Mouse (Mus musculus) liver, adult 2 months (tissue): Measurements from ENCODE around the gene Atxn2l. TPM values are rescaled to one million over a fixed set of nuclear protein-coding genes. Genes with fewer than 3 reads are reported as not detected.

Source experiments
- DNase-seq: peaks from one replicate; pipeline ENCODE4 v3.0.0-alpha.2; 2011; ENCODE audit warnings: low read depth, low spot score; ENCODE audit errors: extremely low read depth
- H3K27ac ChIP-seq: fragments of 200-500 bp; replicated peaks from 2 replicates; pipeline ENCODE4 v1.5.1; 2012; ENCODE audit warnings: low read depth, mild to moderate bottlenecking, control low read depth, inconsistent platforms, low read length; ENCODE audit not compliant: insufficient read depth
- H3K27me3 ChIP-seq: fragments of 200-500 bp; 2 replicates; pipeline ENCODE4 v1.6.1; 2012; ENCODE audit warnings: mild to moderate bottlenecking, moderate library complexity, low read length, inconsistent platforms; ENCODE audit not compliant: control insufficient read depth, insufficient read depth
- H3K36me3 ChIP-seq: fragments of 200-500 bp; 2 replicates; pipeline ENCODE4 v1.6.1; 2012; ENCODE audit warnings: low read length, inconsistent platforms; ENCODE audit not compliant: control insufficient read depth, insufficient read depth
- H3K4me1 ChIP-seq: fragments of 200-500 bp; 2 replicates; pipeline ENCODE4 v1.6.1; 2011; ENCODE audit warnings: low read length; ENCODE audit not compliant: control insufficient read depth, insufficient read depth
- H3K4me3 ChIP-seq: fragments of 200-500 bp; 2 replicates; pipeline ENCODE4 v1.5.1; 2011; ENCODE audit warnings: low read depth, mild to moderate bottlenecking, control low read depth, low read length, moderate library complexity; ENCODE audit not compliant: insufficient read depth
- H3K79me2 ChIP-seq: fragments of 200-500 bp; 2 replicates; pipeline ENCODE4 v1.6.1; 2012; ENCODE audit warnings: inconsistent platforms, mild to moderate bottlenecking, low read length, moderate library complexity; ENCODE audit not compliant: control insufficient read depth, insufficient read depth
- H3K9ac ChIP-seq: fragments of 200-500 bp; 2 replicates; pipeline ENCODE4 v1.6.1; 2012; ENCODE audit warnings: low read depth, mild to moderate bottlenecking, control low read depth, inconsistent platforms, low read length
- CTCF ChIP-seq: fragments of 200-500 bp; IDR thresholded peaks from 2 replicates; pipeline ENCODE4 v1.5.1; 2011; ENCODE audit warnings: low read depth, low read length, control low read depth
- POLR2A ChIP-seq: fragments of 200-500 bp; IDR thresholded peaks from 2 replicates; pipeline ENCODE4 v1.6.1; 2011; ENCODE audit warnings: low read length, control low read depth; ENCODE audit not compliant: insufficient read depth; ENCODE audit errors: extremely low read depth
- WGBS: fragments of 180-500 bp; shearing (Covaris S2); methylation state at CpG from one replicate; pipeline ENCODE4 v1.1.7; 2018; 5-methylcytosine and 5-hydroxymethylcytosine counted together
- polyA plus RNA-seq: library from polyadenylated mRNA; depleted of rRNA; stranded (reverse); fragments of >200 nt; gene quantifications from 2 replicates; pipeline ENCODE4 v1.2.3, GENCODE M21; 2012
- total RNA-seq: library from RNA; depleted of rRNA; stranded (reverse); fragments of >200 nt; gene quantifications from 2 replicates; pipeline ENCODE4 v1.2.3, GENCODE M21; 2014

Gene Atxn2l
- total and polyA plus RNA-seq, 2 experiments: 4.6 to 81.3 TPM

GRCm38 (mm10) chr7:126460623-126461399 is 42.4 kb downstream of the Atxn2l start:
- TF ChIP-seq POLR2A: no peak
- TF ChIP-seq CTCF: no peak
- no peak for DNase-seq
- H3K4me3 ChIP-seq: no peak overlapping the region
- no peak overlapping the region for H3K27ac ChIP-seq
- H3K4me1 ChIP-seq: no peaks in the 10 kb centered on the region
- no peaks in the 10 kb centered on the region for H3K79me2 ChIP-seq
- no peak overlapping the region for H3K9ac ChIP-seq
- H3K27me3 ChIP-seq: no peaks in the 10 kb centered on the region
- WGBS: 71% methylated on average over 10 of the region's 10 CpGs
- no peaks in the 10 kb centered on the region for H3K36me3 ChIP-seq

- Histone ChIP-seq H3K36me3 (no peaks in the 10 kb centered on the region), H3K4me1 (no peaks in the 10 kb centered on the region), H3K9ac (no peak overlapping the region), H3K27me3 (no peaks in the 10 kb centered on the region), H3K27ac (no peak overlapping the region), H3K4me3 (no peak overlapping the region), H3K79me2 (no peaks in the 10 kb centered on the region)
- no peak for TF ChIP-seq CTCF
- TF ChIP-seq POLR2A: no peak
- no peak for DNase-seq
- WGBS: 85% methylated on average over 11 of the region's 11 CpGs
Observed at GRCm38 (mm10) chr7:126458844-126459618, 44.2 kb downstream of the Atxn2l start.

GRCm38 (mm10) chr7:126458225-126458624 is 45.0 kb downstream of the Atxn2l start:
- Histone ChIP-seq H3K36me3 (no peaks in the 10 kb centered on the region), H3K79me2 (no peaks in the 10 kb centered on the region), H3K27ac (no peak overlapping the region), H3K27me3 (no peaks in the 10 kb centered on the region), H3K4me1 (no peaks in the 10 kb centered on the region), H3K4me3 (no peak overlapping the region), H3K9ac (no peak overlapping the region)
- TF ChIP-seq CTCF (no peak), POLR2A (no peak)
- 89% methylated on average over 5 of the region's 5 CpGs for WGBS
- no peak for DNase-seq

- no peaks in the 10 kb centered on the region for H3K4me1 ChIP-seq
- 86% methylated on average over 17 of the region's 17 CpGs for WGBS
- no peak overlapping the region for H3K9ac ChIP-seq
- no peak overlapping the region for H3K4me3 ChIP-seq
- H3K27ac ChIP-seq: no peak overlapping the region
- H3K79me2 ChIP-seq: no peaks in the 10 kb centered on the region
- no peaks in the 10 kb centered on the region for H3K36me3 ChIP-seq
- no peak for DNase-seq
- TF ChIP-seq POLR2A (no peak), CTCF (no peak)
- H3K27me3 ChIP-seq: no peaks in the 10 kb centered on the region
Observed at GRCm38 (mm10) chr7:126456382-126457266, 46.6 kb downstream of the Atxn2l start.

GRCm38 (mm10) chr7:126455242-126455641 is 48.0 kb downstream of the Atxn2l start:
- no peak overlapping the region for H3K4me3 ChIP-seq
- 60% methylated on average over 2 of the region's 2 CpGs for WGBS
- no peaks in the 10 kb centered on the region for H3K79me2 ChIP-seq
- no peak overlapping the region for H3K9ac ChIP-seq
- H3K27me3 ChIP-seq: no peaks in the 10 kb centered on the region
- TF ChIP-seq POLR2A: no peak
- no peaks in the 10 kb centered on the region for H3K4me1 ChIP-seq
- no peak overlapping the region for H3K27ac ChIP-seq
- H3K36me3 ChIP-seq: no peaks in the 10 kb centered on the region
- no peak for DNase-seq
